Mouse (Mus musculus) layer of hippocampus, adult 11-12 months (tissue): ENCODE data around the gene Slc8b1.
"Not testable (repeated sequence)": the region's sequence is repeated elsewhere in the genome, so short reads cannot be mapped to it uniquely, and the experiment has no call there.

Experiments used
- DNase-seq: peaks from one replicate; pipeline ENCODE4 v3.0.0; 2022; ENCODE audit warnings: low spot score

Gene Slc8b1

GRCm38 (mm10) chr5:120495703-120496226 is 15.2 kb upstream of the Slc8b1 start:
- no peak for DNase-seq

- DNase-seq: no peak
These were observed 13.9 kb upstream of the Slc8b1 start for GRCm38 (mm10) chr5:120497071-120497470.

GRCm38 (mm10) chr5:120499202-120499601 is 11.8 kb upstream of the Slc8b1 start:
- DNase-seq: no peak

- DNase-seq: not testable (repeated sequence)
These were observed 10.4 kb upstream of the Slc8b1 start for GRCm38 (mm10) chr5:120500609-120501008.

- DNase-seq: peak; percentile 53
These were observed 8.8 kb upstream of the Slc8b1 start for GRCm38 (mm10) chr5:120502147-120502621.

GRCm38 (mm10) chr5:120502675-120503143 is 8.3 kb upstream of the Slc8b1 start:
- no peak for DNase-seq

- DNase-seq: peak; percentile 79
These were observed 7.7 kb upstream of the Slc8b1 start, which contains the start of gene Plbd2 for GRCm38 (mm10) chr5:120503144-120503795. Plbd2 (minus strand) TSS chr5:120503625.

- DNase-seq: peak; percentile 80
These were observed 5.6 kb upstream of the Slc8b1 start for GRCm38 (mm10) chr5:120505368-120505767.

GRCm38 (mm10) chr5:120505781-120506180 is 5.2 kb upstream of the Slc8b1 start:
- DNase-seq: no peak

GRCm38 (mm10) chr5:120506490-120506889 is 4.5 kb upstream of the Slc8b1 start:
- DNase-seq: no peak

GRCm38 (mm10) chr5:120507311-120507710 is 3.7 kb upstream of the Slc8b1 start:
- no peak for DNase-seq

- DNase-seq: no peak
These were observed 764 bp downstream of the Slc8b1 start for GRCm38 (mm10) chr5:120511643-120512220.

GRCm38 (mm10) chr5:120512911-120513555 is 2.1 kb downstream of the Slc8b1 start:
- DNase-seq: no peak

GRCm38 (mm10) chr5:120514031-120514677 is 3.2 kb downstream of the Slc8b1 start:
- DNase-seq: no peak

- no peak for DNase-seq
These were observed 3.8 kb downstream of the Slc8b1 start for GRCm38 (mm10) chr5:120514754-120515153.

- no peak for DNase-seq
These were observed 4.5 kb downstream of the Slc8b1 start for GRCm38 (mm10) chr5:120515451-120515850.

GRCm38 (mm10) chr5:120516221-120516984 is 5.4 kb downstream of the Slc8b1 start:
- no peak for DNase-seq

GRCm38 (mm10) chr5:120517552-120517951 is 6.6 kb downstream of the Slc8b1 start:
- DNase-seq: no peak

- no peak for DNase-seq
These were observed 11.7 kb downstream of the Slc8b1 start for GRCm38 (mm10) chr5:120522649-120523048.

- no peak for DNase-seq
These were observed 13.8 kb downstream of the Slc8b1 start for GRCm38 (mm10) chr5:120524736-120525135.

- no peak for DNase-seq
These were observed 14.8 kb downstream of the Slc8b1 start for GRCm38 (mm10) chr5:120525737-120526136.
